Comparison of ENCODE assay signal across 8 mouse cellular contexts in genomic region chr1:193242238-193242637, GRCm38 (mm10). TPM values are rescaled to one million over a fixed set of nuclear protein-coding genes. Genes with fewer than 3 reads are reported as not detected.
DNase-seq lines count a peak whose midpoint lies in the region; ATAC-seq and TF ChIP-seq lines count a peak whose summit lies in the region.

No protein-coding gene starts in this region.

- no peaks in the 10 kb centered on the region for H3K27me3 ChIP-seq in embryonic facial prominence, embryonic 14.5 days (replicated peaks; ENCODE audit: control insufficient read depth, insufficient read depth, low read length)
- no peaks in the 10 kb centered on the region for H3K27me3 ChIP-seq in embryonic facial prominence, embryonic 10.5 days (replicated peaks; ENCODE audit: low read depth, poor library complexity, severe bottlenecking)

- H3K4me3 ChIP-seq in embryonic facial prominence, embryonic 14.5 days (ENCODE audit: low read depth, low read length), result no peak overlapping the region
- H3K4me3 ChIP-seq in embryonic facial prominence, embryonic 10.5 days, result no peak overlapping the region
- H3K4me3 ChIP-seq in layer of hippocampus, adult 2 months, result peak overlapping the region; percentile 20; the same call in 1 of the 2 replicates
- no peak overlapping the region for H3K4me3 ChIP-seq in lung, adult 2 months (replicated peaks; ENCODE audit: extremely low read depth, low read depth, low read length)

- WGBS in embryonic facial prominence, embryonic 14.5 days, result 73% methylated on average over 8 of the region's 8 CpGs
- 87% methylated on average over 8 of the region's 8 CpGs for WGBS in embryonic facial prominence, embryonic 10.5 days
- 42% methylated on average over 8 of the region's 8 CpGs for WGBS in lung, adult 2 months

- no peaks in the 10 kb centered on the region for H3K36me3 ChIP-seq in embryonic facial prominence, embryonic 14.5 days (ENCODE audit: control insufficient read depth, insufficient read depth, low read length)
- no peaks in the 10 kb centered on the region for H3K36me3 ChIP-seq in embryonic facial prominence, embryonic 10.5 days (replicated peaks)

- no peak overlapping the region for H3K4me2 ChIP-seq in embryonic facial prominence, embryonic 14.5 days (ENCODE audit: low read depth, low read length)

- peak; percentile 61; the same call in 1 of the 2 replicates for TF ChIP-seq POLR2A in lung, adult 2 months (IDR thresholded peaks at IDR 0.05; ENCODE audit: borderline replicate concordance, extremely low read depth, low read depth, low read length)

- no peaks in the 10 kb centered on the region for H3K9me3 ChIP-seq in embryonic facial prominence, embryonic 14.5 days (ENCODE audit: control insufficient read depth, low read length)
- H3K9me3 ChIP-seq in embryonic facial prominence, embryonic 10.5 days, result no peaks in the 10 kb centered on the region

- 0 out of 2 replicates have a peak, but pooled peaks have one; percentile 6 for TF ChIP-seq CTCF in layer of hippocampus, adult 2 months (conservative IDR thresholded peaks at IDR 0.05)
- no peak for TF ChIP-seq CTCF in lung, adult 2 months (IDR thresholded peaks at IDR 0.05; ENCODE audit: insufficient read depth, low read length)

- no peak for DNase-seq in embryonic facial prominence, embryonic 14.5 days (ENCODE audit: low spot score)
- no peak for DNase-seq in embryonic facial prominence, embryonic 10.5 days (ENCODE audit: low spot score)
- DNase-seq in adrenal gland, postnatal 25 days, result peak; percentile 50
- DNase-seq in frontal cortex, postnatal 36 days (ENCODE audit: low spot score in 2 of 2), result peak; percentile 82 to 95
- peak; percentile 90 to 95 for DNase-seq in layer of hippocampus, adult 2 months (ENCODE audit: low spot score in 2 of 2)
- DNase-seq in lung, adult 2 months, result peak; percentile 54
- peak; percentile 62 for DNase-seq in right cerebral cortex, postnatal 4 days
- DNase-seq in natural killer cell, adult 2 months (ENCODE audit: low spot score in 2 of 2), result no peak

- H3K27ac ChIP-seq in embryonic facial prominence, embryonic 14.5 days (replicated peaks; ENCODE audit: low read depth, low read length), result no peak overlapping the region
- H3K27ac ChIP-seq in embryonic facial prominence, embryonic 10.5 days (replicated peaks), result no peak overlapping the region
- peak overlapping the region; percentile 77 for H3K27ac ChIP-seq in layer of hippocampus, adult 2 months

- H3K4me1 ChIP-seq in embryonic facial prominence, embryonic 14.5 days (ENCODE audit: control insufficient read depth, insufficient read depth, low read length), result peaks cover 3% of the 10 kb centered on the region; the same call in 1 of the 2 replicates
- no peaks in the 10 kb centered on the region; the same call in 1 of the 2 replicates for H3K4me1 ChIP-seq in embryonic facial prominence, embryonic 10.5 days
- H3K4me1 ChIP-seq in lung, adult 2 months (ENCODE audit: control insufficient read depth, insufficient read depth, low read length), result no peaks in the 10 kb centered on the region; the same call in 1 of the 2 replicates

- H3K9ac ChIP-seq in embryonic facial prominence, embryonic 14.5 days (ENCODE audit: low read depth, low read length), result no peak overlapping the region

- peak; percentile 47; the same call in 1 of the 2 replicates for ATAC-seq in embryonic facial prominence, embryonic 14.5 days (ENCODE audit: low read depth)

RNA-seq across cellular contexts. Expression of gene Hsd11b1, which starts 21.6 kb away (rescaled TPM):
- 2.5 and 2.8 TPM in 2 replicates for polyA plus RNA-seq in embryonic facial prominence, embryonic 14.5 days (2014; fragmentation: Nextera tagmentation; extraction: Ambion mirVana)
- 0.41 TPM in 1 of 2 replicates, not detected in the other for polyA plus RNA-seq in embryonic facial prominence, embryonic 10.5 days (2016; fragmentation: Nextera tagmentation; extraction: Ambion mirVana)
- 71.0 and 74.2 TPM in 2 replicates for total RNA-seq in adrenal gland, postnatal 25 days (2021)
- 10 to 100 TPM; 42.9 to 52.8 TPM for total RNA-seq in layer of hippocampus, adult 2 months (2021)
- 211 and 245 TPM in 2 replicates for polyA plus RNA-seq in lung, adult 2 months (2012; rRNA removed)

RNA-seq across cellular contexts. Expression of gene G0s2, which starts 30.8 kb away (rescaled TPM):
- 42.6 and 57.8 TPM in 2 replicates for polyA plus RNA-seq in embryonic facial prominence, embryonic 14.5 days (2014; fragmentation: Nextera tagmentation; extraction: Ambion mirVana)
- 7.0 and 7.7 TPM in 2 replicates for polyA plus RNA-seq in embryonic facial prominence, embryonic 10.5 days (2016; fragmentation: Nextera tagmentation; extraction: Ambion mirVana)
- 62.3 and 98.6 TPM in 2 replicates for total RNA-seq in adrenal gland, postnatal 25 days (2021)
- total RNA-seq in layer of hippocampus, adult 2 months (2021), result 10 to 100 TPM in 1 of 2 experiments, 1 to 10 TPM in 1; 8.5 to 10.0 TPM
- 180 and 265 TPM in 2 replicates for polyA plus RNA-seq in lung, adult 2 months (2012; rRNA removed)

RNA-seq across cellular contexts. Expression of gene Lamb3, which starts 34.7 kb away (rescaled TPM):
- polyA plus RNA-seq in embryonic facial prominence, embryonic 14.5 days (2014; fragmentation: Nextera tagmentation; extraction: Ambion mirVana), result 8.5 and 9.3 TPM in 2 replicates
- 0.31 and 0.66 TPM in 2 replicates for polyA plus RNA-seq in embryonic facial prominence, embryonic 10.5 days (2016; fragmentation: Nextera tagmentation; extraction: Ambion mirVana)
- total RNA-seq in adrenal gland, postnatal 25 days (2021), result 0.76 and 2.3 TPM in 2 replicates
- 1 to 10 TPM in 1 of 2 experiments, under 1 TPM in 1; 0.82 to 1.4 TPM for total RNA-seq in layer of hippocampus, adult 2 months (2021)
- polyA plus RNA-seq in lung, adult 2 months (2012; rRNA removed), result 60.8 and 62.3 TPM in 2 replicates

RNA-seq across cellular contexts. Expression of gene Traf3ip3, which starts 40.7 kb away (rescaled TPM):
- 34.7 and 39.3 TPM in 2 replicates for polyA plus RNA-seq in embryonic facial prominence, embryonic 14.5 days (2014; fragmentation: Nextera tagmentation; extraction: Ambion mirVana)
- polyA plus RNA-seq in embryonic facial prominence, embryonic 10.5 days (2016; fragmentation: Nextera tagmentation; extraction: Ambion mirVana), result 0.71 and 0.88 TPM in 2 replicates
- total RNA-seq in adrenal gland, postnatal 25 days (2021), result 1.5 and 3.4 TPM in 2 replicates
- total RNA-seq in layer of hippocampus, adult 2 months (2021), result 1 to 10 TPM; 1.6 to 2.4 TPM
- 4.9 and 5.5 TPM in 2 replicates for polyA plus RNA-seq in lung, adult 2 months (2012; rRNA removed)

Comparison
In these comparisons a context has a peak if more than half of its experiments do, and no peak if none do; other contexts are left out.
1. DNase-seq: peak in adrenal gland, postnatal 25 days (single experiment), frontal cortex, postnatal 36 days (2 of 2), layer of hippocampus, adult 2 months (2 of 2), lung, adult 2 months (single experiment) and right cerebral cortex, postnatal 4 days (single experiment); none in embryonic facial prominence, embryonic 14.5 days (single experiment), embryonic facial prominence, embryonic 10.5 days (single experiment) and natural killer cell, adult 2 months (0 of 2).
2. RNA of gene Hsd11b1, which starts 21.6 kb away (polyA plus RNA-seq): 211 to 245 TPM in lung, adult 2 months; 2.5 to 2.8 TPM in embryonic facial prominence, embryonic 14.5 days and 0.41 TPM in embryonic facial prominence, embryonic 10.5 days; every median in the first group is over 10 times any median in the second.